Mouse (Mus musculus): ENCODE measurements around the gene Gm49366.

DNA sequence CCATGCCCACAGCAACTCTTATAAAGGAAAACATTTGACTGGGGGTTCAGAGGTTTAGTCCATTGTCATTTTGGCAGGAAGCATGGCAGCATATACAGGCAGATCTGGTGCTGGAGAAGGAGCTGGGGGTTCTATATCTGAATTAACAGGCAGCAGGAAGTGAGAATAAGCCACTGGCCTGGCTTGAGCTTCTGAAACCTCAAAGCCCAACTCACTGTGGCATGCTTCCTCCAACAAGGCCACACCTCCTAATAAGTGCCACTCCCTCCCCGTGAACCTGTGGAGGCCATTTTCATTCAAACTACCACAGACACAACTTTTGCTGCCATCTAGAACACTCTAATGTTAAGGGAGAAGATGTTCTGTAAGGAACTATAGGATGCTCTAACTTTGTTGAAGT is 69.0 kb downstream of the Gm49366 start:
- no peak for TF ChIP-seq POLR2AphosphoS2 (IDR thresholded peaks at IDR 0.05; ENCODE audit: insufficient read length, low read depth)
- TF ChIP-seq CEBPB (IDR thresholded peaks at IDR 0.05; ENCODE audit: insufficient read depth, poor library complexity, severe bottlenecking) = no peak
- no peak for TF ChIP-seq MYOD1 (IDR thresholded peaks at IDR 0.05; ENCODE audit: control insufficient read depth in 1 of 3, insufficient read length in 2 of 3, low read depth in 2 of 3)
- no peak for TF ChIP-seq USF1 (IDR thresholded peaks at IDR 0.05; ENCODE audit: low read depth)
- TF ChIP-seq MAX (IDR thresholded peaks at IDR 0.05; ENCODE audit: low read depth) = no peak
- TF ChIP-seq POLR2A (IDR thresholded peaks at IDR 0.05; ENCODE audit: insufficient read length, low read depth) = no peak
- TF ChIP-seq TCF12 (IDR thresholded peaks at IDR 0.05; ENCODE audit: insufficient read depth, poor library complexity, severe bottlenecking) = no peak
- no peak for TF ChIP-seq E2F4 (IDR thresholded peaks at IDR 0.05; ENCODE audit: insufficient read depth)
- no peak for TF ChIP-seq REST (IDR thresholded peaks at IDR 0.05; ENCODE audit: insufficient read depth, insufficient read length)

Measured in myocyte (in vitro differentiated cells).